Mouse (Mus musculus) frontal cortex, postnatal 14 days (tissue): ENCODE results near the gene Pdxk.
"Not testable (repeated sequence)": the region's sequence is repeated elsewhere in the genome, so short reads cannot be mapped to it uniquely, and the experiment has no call there.

ENCODE experiments used
- DNase-seq, 2 experiments: peaks; one replicate each; pipeline ENCODE4 v3.0.0; 2022; ENCODE audit warnings: low spot score in 2 of 2

Pdxk gene

GRCm38 (mm10) chr10:78464792-78465207 is at the start of gene Pdxk:
Pdxk (minus strand) TSS chr10:78464975.
- peak; percentile 92 to 93 for DNase-seq

GRCm38 (mm10) chr10:78502986-78503733 is 38.4 kb upstream of the Pdxk start:
- DNase-seq, result no peak

GRCm38 (mm10) chr10:78487431-78488086 is 22.8 kb upstream of the Pdxk start:
- peak; percentile 49 to 72 for DNase-seq

- DNase-seq, result no peak
Measured at GRCm38 (mm10) chr10:78486871-78487270, 22.1 kb upstream of the Pdxk start.

- DNase-seq, result not testable (repeated sequence)
Measured at GRCm38 (mm10) chr10:78485369-78485768, 20.6 kb upstream of the Pdxk start.

GRCm38 (mm10) chr10:78481928-78482499 is 17.2 kb upstream of the Pdxk start:
- DNase-seq, result no peak

GRCm38 (mm10) chr10:78480954-78481927 is 16.5 kb upstream of the Pdxk start:
- no peak for DNase-seq

GRCm38 (mm10) chr10:78476821-78477220 is 12.0 kb upstream of the Pdxk start:
- no peak for DNase-seq

- no peak for DNase-seq
Measured at GRCm38 (mm10) chr10:78474759-78475158, 10.0 kb upstream of the Pdxk start.

GRCm38 (mm10) chr10:78473434-78473833 is 8.7 kb upstream of the Pdxk start:
- DNase-seq, result no peak

GRCm38 (mm10) chr10:78472046-78472445 is 7.3 kb upstream of the Pdxk start:
- DNase-seq, result no peak

GRCm38 (mm10) chr10:78470582-78471313 is 6.0 kb upstream of the Pdxk start:
- DNase-seq, result no peak

GRCm38 (mm10) chr10:78467761-78468310 is 3.1 kb upstream of the Pdxk start:
- no peak for DNase-seq

GRCm38 (mm10) chr10:78466647-78467046 is 1.9 kb upstream of the Pdxk start:
- no peak for DNase-seq

GRCm38 (mm10) chr10:78465472-78465871 is 697 bp upstream of the Pdxk start:
- no peak for DNase-seq

- no peak for DNase-seq
Measured at GRCm38 (mm10) chr10:78464201-78464791, 479 bp downstream of the Pdxk start.

GRCm38 (mm10) chr10:78463769-78464167 is 1.0 kb downstream of the Pdxk start:
- no peak for DNase-seq

- DNase-seq, result no peak
Measured at GRCm38 (mm10) chr10:78462945-78463768, 1.6 kb downstream of the Pdxk start.

- no peak for DNase-seq
Measured at GRCm38 (mm10) chr10:78461767-78462166, 3.0 kb downstream of the Pdxk start.
